Mouse (Mus musculus): ENCODE data around the gene Mrpl54.
"Not testable (repeated sequence)": the region's sequence is repeated elsewhere in the genome, so short reads cannot be mapped to it uniquely, and the experiment has no call there.

The Mrpl54 gene

DNA sequence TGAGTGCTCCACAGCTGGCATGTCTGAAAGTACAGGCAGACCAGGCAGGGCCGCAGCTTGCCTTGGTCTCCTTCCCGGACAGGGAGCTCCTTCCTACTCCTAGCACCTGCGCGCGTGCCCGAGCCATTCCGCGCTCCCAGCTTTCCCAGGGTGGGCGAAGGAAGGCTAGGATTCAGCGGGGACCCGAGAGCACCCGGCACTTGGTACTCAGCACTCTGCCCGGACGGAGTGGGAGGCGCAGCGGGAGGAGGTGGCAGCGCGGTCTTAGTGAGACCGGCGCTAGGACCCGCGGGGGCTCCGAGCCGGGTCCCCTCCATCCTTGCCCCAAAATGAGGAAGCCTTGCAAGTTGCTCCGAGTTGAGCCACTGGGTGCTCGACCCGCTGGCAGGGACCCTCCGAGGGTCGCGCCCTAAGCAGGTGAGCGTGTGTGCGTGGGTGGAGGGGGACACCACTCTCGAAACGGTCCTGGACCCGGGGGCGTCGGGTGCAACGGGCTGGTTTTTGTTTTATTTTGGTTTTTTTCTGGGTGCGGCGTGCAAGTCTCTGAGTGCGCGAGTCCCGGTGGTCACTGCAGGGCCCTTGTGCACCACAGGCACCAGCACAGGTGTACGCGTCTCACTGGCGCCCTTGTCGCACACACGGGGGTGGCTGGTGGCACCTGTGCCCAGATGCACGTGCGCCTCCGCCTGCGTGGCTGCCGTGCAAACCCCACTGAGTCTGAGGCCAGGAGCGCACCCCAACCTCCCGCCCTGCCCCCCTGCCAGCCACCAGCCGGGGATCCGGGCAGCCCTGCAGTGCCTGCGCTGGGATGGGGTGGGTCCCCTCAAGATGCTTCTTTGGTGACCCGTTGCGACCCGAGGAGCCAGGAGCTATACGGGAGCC, 9.3 kb downstream of the Mrpl54 start:
- DNase-seq: no peak

DNA sequence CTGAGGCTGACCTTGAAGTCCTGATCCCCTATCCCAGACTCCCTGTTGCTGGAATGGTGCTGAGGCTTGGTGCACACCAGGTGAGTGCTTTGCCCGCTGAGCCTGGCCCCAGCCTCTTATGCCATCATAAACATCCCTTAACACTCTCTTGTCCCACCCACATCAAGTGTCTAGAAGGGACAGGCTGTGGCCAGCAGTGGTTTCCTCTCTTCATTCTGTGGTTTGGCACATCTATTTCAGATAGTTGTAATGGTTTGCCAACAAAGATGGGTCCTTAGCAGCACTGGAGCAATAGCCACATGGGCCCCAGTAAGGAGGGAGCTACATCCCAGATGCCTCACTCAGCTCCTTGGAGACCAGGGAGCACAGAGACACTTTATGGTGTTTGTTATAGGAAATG, 11.8 kb downstream of the Mrpl54 start:
- DNase-seq: no peak

DNA sequence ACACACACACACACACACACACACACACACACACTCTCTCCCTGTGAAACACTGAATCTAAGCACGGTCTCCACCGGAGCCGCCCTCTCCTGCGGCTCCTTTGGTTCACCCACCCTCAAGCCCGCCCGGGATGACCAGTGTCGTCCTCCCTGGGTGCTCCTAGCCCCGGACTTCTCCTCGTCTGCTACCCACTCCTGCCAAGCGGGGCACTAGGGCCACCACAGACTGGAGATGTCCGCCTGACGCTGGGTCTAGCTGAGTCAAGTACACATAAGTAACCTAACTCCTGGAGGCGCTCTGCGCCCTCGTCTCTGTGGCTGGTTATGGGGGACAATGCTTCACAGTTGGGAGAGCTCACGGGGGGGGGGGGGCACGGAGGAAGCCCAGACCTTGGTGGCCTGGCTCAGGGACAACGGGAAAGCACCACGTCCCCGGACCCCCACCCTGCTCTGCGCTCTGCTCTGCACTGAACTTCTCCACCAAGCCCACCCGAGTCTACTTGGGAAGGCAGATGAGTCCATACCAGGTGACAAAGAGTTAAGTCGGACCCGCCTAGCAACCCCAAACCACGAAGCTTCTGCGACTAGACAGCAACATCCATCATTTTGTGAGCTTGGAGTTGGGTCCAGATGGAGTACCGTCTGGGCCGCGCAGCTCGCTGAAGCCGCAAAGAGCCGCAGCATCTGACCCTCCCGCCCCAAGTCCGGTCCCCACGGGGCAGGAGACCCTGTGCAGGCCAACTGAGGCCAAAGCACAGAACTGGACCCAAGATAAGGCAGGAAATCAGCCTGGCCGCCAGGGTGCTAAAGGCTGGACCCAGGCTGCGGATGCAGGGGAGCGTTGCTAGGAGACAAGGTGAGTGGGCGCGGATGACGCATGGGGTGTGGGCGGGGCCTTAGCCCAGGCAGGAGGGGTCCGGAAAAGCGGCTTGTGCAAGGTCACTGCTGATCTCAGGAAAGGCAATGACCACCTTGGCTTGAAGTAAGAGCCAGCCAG, 14.0 kb downstream of the Mrpl54 start, which contains the start of gene Matk:
Gene Matk, plus strand, starts transcription at position 512 of the 996 bp plus-strand sequence.
- peak; percentile 66 for DNase-seq

DNA sequence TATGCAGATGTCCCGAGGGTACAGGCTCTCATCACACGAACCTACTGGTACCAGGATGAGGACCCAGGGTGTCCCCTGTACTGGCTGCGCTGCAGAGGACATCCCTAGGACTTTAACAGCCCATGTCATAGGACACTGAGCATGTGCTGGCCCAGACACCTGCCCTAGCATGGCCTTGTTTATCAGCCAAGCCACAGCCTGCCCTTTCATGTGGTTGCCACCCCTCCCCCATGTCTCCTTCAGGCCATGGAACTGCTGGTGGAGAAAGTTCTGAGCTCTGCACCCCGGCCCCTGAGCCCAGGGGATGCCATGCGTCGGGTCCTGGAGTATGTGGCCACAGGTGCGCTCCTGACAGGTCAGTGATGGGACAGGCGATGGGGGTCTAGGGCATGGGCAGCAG, 17.3 kb downstream of the Mrpl54 start:
- DNase-seq: no peak

DNA sequence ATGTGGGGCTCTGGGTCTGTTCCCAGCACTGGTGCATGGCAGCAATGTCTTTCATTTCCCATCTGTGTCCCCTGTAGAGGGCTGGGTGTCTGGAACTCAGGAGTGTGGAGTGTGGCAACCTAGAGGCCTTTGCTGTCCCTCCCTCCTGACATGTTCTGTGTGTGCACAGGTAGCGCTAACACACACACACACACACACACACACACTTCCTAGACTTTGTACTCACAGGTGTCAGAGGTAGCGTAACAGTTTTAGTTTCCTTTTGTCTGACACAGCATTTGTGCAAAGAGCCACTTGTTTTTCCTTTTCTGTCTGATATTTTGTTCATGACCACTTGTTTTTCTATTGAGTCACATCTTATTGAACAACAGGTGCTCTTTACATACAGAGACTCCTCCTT, 18.9 kb downstream of the Mrpl54 start:
- DNase-seq: no peak

DNA sequence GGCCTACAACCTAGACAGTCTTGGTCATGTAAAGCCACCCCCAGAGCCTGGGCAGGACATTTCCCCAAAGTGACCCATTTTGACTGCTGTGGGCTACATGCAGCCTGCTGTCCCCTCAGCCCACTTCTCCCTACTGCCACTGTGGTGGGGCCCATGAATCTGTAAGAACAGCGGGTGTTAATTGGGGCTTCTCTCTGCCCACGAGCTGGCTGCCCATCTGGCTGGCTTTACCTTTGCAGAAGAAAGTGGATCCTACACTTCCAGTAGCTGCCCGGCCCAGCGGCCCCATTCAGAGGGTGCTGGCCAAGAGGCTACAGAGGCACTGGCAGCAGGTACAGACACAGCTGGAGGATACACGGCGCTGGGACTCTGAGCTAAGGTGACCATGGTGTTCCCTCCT, 21.6 kb downstream of the Mrpl54 start:
- DNase-seq: no peak

DNA sequence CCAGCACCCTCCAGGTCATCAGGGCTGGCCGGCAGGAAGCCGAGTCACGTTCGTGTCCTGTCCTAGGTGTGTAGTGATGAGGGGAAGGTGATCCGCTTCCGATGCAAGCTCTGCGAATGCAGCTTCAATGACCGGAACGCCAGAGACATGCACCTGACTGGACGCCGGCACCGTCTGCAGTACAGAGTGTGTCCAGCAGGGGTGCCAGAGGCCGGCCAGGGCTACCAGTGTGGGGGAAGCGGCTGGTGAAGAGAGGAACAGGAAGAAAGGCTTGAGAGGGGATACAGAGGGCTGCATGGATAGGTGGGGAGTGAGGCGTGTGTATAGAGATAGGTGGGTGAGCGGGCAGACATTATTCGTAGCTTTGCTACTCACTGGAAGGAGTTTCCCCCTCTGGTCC, 22.1 kb downstream of the Mrpl54 start:
- peak; percentile 83 for DNase-seq

DNA sequence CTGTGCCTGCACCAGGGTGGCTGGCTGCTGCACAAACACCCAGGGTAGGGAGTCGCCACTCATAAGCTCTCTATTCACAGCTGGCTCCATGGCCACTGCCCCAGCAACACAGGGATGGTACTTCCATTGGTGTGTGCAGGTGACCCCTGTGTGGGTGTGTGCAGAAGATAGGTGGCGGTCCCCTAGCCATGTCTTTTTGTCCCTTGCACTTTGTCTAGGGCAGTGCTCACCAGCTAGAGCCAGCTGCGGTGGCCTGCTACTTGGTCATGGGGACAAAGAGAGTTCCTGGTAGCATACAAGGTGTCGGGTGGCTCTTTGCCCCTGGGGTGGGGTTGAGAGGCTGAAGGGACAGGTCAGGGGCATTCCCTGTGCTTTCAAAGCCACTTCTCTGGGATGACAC, 22.6 kb downstream of the Mrpl54 start:
- no peak for DNase-seq

DNA sequence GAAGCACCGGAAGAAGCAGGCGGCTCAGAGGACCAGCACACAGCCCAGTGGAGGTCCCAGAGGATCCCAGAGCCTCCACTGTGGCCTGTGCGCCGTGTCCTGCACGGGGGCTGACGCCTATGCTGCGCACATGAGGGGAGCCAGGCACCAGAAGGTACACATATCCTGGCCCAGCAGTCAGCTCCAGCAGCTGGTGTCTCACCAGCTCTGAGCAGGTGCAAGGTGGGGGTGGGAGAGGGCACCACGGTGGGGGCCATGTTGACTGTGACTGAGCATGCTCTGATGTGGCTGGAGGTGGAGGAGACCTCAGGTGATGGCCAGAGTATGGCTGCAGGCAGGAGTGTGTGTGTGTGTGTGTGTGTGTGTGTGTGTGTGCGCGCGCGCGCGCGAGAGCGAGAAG, 24.7 kb downstream of the Mrpl54 start:
- no peak for DNase-seq

DNA sequence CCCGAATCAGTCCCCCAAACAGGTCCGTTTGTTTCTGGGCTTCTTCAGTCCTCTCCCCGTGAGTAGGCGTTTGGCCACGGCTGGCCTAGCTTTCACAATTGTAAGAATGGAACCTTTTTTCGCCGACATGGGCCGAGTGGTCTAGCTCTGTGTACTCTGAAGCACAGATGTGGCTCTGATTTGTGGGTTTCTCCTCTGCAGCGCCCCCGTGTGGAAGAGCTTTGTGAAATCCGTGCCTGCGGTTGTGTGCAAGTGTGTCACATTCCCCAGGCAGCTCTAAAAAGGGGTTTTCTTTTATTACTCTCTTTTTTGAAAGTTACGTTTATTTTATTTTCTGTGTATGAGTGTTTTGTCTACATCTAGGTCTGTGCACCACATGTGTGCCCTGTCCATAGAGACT, 25.9 kb downstream of the Mrpl54 start:
- DNase-seq: no peak

DNA sequence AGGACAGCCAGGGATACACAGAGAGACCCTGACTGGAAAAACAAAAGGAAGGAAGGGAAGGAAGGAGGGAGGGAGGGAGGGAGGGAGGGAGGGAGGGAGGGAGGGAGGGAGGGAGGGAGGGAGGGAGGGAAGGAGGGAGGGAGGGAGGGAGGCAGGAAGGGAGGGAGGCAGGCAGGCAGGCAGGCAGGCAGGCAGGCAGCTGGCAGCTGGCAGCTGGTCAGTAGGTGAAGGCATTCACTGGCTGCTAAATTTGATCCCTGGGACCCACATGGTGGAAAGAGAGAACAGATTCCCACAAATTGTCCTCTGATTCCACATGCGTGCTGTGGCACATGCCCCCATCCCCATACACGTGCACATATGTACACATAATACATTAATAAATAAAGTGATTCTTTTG, 28.1 kb downstream of the Mrpl54 start:
- DNase-seq: no peak

DNA sequence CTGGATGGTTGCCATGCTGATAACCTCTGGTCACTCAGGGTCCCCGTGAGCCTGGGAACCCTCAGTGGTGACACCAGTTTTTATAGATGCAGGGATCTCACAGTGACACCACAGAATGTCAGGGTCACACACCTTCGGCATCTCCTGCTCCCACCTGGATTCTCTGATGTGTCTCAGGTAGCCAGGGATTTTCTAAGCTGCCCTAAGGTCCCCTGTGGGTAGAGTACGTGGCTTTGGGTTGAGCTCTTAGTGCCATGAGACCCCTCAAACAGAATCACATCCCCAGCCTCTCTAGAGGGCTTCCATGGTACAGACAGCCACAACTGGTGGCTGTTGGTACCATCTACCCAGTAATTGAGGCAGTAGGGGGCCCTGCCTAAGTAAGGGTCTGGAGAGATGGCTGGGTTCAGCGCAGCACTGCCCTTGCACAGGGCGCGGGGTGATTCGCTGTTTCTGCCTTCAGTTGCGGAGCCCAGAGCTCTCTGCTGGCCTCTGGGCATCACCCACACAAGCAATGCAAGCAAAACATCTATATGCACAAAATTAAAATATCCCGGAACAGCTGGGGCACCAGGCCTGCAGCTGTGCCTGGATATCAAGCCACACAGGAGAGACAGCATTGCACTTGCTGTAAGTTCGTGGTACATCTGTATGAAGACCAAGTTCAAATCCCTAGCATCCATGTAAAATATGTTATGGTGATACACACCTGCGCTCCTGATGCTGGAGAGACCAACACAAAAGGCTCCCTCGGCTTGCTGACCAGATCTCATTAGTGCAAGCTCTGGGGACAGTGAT, 30.1 kb downstream of the Mrpl54 start:
- no peak for DNase-seq

DNA sequence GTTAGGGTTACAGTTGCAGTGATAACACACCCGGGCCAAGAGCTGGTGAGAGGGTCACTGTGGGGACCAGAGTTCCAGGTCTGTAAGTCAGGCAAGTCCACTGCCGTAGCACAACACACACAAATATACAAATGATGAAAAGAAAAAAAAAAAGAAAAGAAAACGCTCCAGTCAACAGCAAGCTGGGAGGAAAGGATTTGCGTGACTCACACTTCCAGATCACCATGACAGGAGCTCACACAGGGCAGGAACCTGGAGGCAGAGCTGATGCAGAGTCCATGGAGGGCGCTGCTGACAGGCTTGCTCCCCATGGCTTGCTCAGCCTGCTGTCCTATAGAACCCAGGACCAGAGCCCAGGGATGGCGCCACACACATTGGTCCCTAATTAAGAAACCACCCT, 32.5 kb downstream of the Mrpl54 start:
- DNase-seq: no peak

DNA sequence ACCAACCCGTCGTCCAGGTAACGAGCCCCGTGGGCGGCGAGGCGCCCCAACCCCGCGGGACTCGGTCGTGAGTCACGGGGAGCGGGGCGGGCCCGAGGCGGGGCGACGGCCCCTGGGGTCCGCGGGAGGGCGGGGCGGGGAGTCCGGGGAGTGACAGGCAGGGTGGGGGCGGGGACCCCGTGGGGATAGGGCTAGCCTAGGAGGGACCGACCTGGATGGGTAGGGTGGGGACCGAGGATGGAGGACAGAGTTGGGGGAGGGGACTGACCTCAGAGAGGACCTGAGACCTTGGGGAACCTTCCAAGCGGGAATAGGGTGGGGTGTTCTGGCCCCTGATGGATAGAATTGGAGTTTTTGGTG, 33.5 kb downstream of the Mrpl54 start:
- no peak for DNase-seq

DNA sequence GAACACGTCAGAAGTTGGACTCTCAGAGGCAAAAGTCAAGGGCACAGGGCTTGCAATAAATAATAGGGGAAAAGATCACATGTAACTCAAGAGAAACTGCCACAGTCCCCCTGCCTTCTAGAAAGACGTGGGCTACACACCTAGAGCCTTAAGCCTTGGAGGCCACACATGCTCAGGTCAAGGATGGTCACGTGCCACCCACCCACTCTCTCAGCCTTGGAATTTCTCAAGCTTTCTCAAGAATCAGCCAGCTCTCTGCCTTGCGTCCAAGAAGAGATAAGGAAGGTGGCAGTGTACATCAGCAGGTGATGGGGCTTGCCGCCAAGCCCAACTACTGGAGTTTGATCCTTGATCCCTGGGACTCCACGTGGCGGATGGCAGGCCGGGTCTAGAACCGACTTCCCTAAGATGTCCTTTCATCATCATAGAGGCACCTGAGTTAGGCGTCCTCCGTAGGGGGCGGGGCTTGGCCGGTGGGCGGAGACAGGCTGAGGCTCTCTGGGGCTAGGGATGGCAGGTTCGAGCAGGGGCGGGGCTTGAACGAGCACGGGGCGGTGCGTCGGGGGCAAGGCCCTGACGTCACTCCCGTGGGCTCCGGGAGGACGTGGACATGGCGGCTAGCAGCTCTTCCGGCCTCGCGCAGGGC, 34.0 kb downstream of the Mrpl54 start, which contains the start of gene Zfr2:
Gene Zfr2, plus strand, starts transcription at position 576 of the 646 bp plus-strand sequence.
- DNase-seq: peak; percentile 93

DNA sequence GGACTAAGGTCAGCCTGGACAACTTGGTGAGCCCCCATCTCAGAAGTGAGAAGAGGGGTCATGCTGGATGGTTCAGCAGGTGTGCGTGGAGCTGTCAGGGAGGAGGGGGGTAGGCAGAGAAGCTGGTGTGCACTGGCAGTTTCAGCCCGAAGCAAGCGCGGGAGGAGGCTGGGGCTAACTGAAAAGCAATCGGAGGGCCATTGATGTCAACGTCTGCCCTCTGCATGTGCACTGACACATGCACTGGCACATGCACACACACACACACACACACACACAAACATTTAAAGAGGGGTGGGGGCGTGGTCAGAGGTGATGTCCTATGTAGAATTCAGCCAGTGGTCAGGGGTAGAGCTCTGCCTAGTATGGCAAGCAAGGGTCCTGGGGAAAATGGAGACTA, 35.3 kb downstream of the Mrpl54 start:
- no peak for DNase-seq

DNA sequence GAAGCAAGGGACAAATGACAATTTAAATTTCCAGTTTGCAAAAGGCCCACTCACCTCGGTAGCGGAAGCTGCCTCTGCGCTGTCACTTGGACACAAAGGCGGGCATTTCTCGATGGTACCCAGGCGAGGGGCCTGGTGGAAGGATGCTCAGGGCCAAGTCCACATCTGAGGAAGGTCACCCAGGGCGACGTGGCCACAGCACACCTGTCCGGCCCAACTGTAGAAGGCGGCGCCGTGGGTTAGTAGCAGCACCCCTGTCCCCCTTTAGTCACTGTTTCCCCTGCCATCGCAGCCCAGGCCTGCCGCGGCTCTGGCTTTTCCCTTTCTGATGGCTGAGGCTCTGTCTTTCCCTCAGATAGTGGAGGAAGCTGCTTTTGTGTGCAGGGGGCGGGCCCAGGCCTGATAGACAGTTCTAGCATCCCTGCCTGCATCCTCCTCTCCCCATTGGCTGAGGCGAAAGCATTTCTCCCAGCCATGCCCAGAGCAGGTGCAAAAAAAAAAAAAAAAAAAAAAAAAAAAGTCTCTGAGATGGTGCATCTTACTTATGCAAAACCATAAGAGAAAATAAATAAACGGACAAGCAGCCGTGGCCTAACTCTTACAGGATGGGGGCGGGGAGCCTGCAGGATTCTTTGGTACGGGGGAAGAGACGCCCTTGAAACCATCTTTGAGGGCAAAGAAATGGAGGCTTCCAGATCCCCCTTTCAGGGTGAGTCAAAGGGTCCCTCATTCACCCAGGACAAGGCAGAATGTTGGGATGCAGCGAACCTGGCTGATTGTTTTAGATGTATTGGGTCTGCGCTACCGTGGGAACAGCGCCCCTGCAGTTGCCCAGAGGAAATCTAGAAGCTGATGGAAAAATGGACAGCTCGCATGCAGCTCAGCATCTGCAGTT, 36.0 kb downstream of the Mrpl54 start, which contains the start of gene Atcay:
Gene Atcay, minus strand, starts transcription at position 396 of the 895 bp plus-strand sequence.
- no peak for DNase-seq

DNA sequence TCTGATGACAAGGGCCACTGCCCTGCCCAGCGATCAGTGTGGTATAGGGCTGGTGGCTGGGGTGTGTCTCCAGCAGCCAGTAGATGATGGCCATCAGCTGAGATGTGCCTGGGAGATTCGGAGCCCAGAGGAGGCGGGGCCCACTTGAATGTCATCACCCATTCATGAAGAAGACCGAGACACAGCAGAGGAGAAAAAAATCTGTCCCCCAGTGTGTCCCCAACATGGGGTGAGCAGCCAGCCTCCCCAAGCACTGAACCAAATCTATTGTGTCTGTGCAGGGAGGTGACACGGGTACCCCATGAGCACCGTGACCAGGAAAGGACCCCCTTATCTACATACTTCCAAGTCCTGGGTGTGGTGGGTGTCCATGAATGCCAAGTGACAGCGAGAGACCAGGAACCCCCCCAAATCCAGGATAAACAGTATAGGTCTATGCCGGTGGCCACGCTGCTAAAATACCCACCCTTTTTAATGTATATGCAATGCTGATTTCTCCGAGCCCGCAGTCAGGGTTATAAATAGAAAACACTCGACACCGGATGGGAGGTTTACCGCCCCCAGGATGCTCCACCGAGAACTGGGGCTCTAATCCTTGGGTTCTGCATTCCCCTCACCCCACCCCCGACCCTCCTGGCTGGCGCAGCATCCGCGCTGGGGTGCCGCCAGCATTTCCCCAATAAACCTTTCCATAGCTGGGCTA, 36.8 kb downstream of the Mrpl54 start:
- no peak for DNase-seq

DNA sequence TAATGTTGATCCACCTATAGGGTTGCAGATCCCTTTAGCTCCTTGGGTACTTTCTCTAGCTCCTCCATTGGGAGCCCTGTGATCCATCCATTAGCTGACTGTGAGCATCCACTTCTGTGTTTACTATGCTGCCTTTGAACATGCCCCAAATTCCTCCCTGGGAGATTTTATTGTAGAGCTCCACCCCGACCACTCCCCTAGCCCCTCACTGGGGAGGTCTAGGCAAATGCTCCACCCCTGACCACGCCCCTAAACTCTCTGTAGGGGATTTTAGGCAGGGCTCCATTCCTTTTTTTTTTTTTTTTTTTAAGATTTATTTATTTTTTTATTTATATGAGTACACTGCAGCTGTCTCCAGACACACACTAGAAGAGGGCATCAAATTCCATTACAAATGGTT, 43.0 kb downstream of the Mrpl54 start:
- DNase-seq: not testable (repeated sequence)

DNA sequence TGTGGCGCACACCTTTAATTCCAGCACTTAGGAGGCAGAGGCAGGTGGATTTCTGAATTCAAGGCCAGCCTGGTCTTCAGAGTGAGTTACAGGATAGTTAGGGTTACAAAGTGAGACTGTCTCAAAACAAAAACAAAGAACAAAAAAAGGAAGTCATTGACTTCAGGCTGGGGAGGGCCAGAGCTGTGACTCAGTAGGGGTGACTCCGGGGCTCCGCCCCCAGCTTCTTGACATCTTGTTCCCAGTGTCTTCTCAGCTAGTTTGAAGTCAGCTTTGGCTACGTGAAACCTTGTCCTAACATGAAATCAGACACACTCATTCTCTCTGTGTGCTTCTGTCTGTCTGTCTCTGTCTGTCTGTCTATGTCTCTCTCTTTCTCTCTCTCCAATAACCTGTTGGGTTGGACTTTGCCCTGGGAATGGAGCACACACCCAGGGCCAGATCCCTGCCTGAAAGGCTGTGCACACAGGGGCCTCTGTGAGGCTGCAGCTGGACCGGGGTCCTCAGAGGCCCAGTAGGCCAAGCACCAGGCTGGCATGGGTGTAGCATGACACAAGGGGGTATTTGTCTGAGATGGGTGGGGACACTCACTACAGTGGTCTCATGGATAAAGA, 45.2 kb downstream of the Mrpl54 start:
- DNase-seq: no peak
